Mouse (Mus musculus) stomach, postnatal 0 days (tissue): ENCODE data around the gene Cds2.

Experiments used
- CTCF ChIP-seq: IDR thresholded peaks from 2 replicates; pipeline ENCODE4 v1.5.1; 2016; ENCODE audit warnings: antibody characterized with exemption, low read depth, mild to moderate bottlenecking, moderate library complexity
- EP300 ChIP-seq: optimal IDR thresholded peaks from 2 replicates; pipeline ENCODE3; 2016; ENCODE audit warnings: antibody characterized with exemption

- no peak for TF ChIP-seq CTCF
- TF ChIP-seq EP300, result peak; percentile 79
Measured at GRCm38 (mm10) chr2:132252542-132253528, 10.1 kb upstream of the Cds2 start, which contains the start of gene Pcna.
